Mouse (Mus musculus): ENCODE results near the gene St3gal2. TPM values are rescaled to one million over a fixed set of nuclear protein-coding genes. Genes with fewer than 3 reads are reported as not detected.
"Not testable (repeated sequence)": the region's sequence is repeated elsewhere in the genome, so short reads cannot be mapped to it uniquely, and the experiment has no call there.

St3gal2 gene
- polyA plus RNA-seq, 1 experiment = 4.7 TPM

- TF ChIP-seq POLR2A (IDR thresholded peaks at IDR 0.05; ENCODE audit: control insufficient read depth, low read depth, low read length) = no peak
- TF ChIP-seq CTCF (IDR thresholded peaks at IDR 0.05; ENCODE audit: control insufficient read depth, insufficient read depth, insufficient replicate concordance, low read depth, low read length) = no peak
- Histone ChIP-seq H3K4me1 (ENCODE audit: control insufficient read depth, insufficient read depth, low read length) (peaks cover 7% of the 10 kb centered on the region), H3K4me3 (ENCODE audit: control insufficient read depth, low read depth, low read length) (no peak overlapping the region)
Observed at GRCm38 (mm10) chr8:110921492-110922230, 1.9 kb downstream of the St3gal2 start.

GRCm38 (mm10) chr8:110925691-110926140, 6.0 kb downstream of the St3gal2 start:
- H3K36me3 ChIP-seq (ENCODE audit: control insufficient read depth, insufficient read depth, low read length) = no peaks in the 10 kb centered on the region

More at GRCm38 (mm10) chr8:110921492-110922230, 1.9 kb downstream of the St3gal2 start:
- Histone ChIP-seq H3K27ac (ENCODE audit: control insufficient read depth, insufficient read depth, low read depth, low read length) (no peak overlapping the region), H3K36me3 (ENCODE audit: control insufficient read depth, insufficient read depth, low read length) (no peaks in the 10 kb centered on the region), H3K27me3 (ENCODE audit: control insufficient read depth, insufficient read depth, low read length) (no peaks in the 10 kb centered on the region; the same call in 1 of the 2 replicates)

GRCm38 (mm10) chr8:110926690-110927089, 7.0 kb downstream of the St3gal2 start:
- H3K36me3 ChIP-seq (ENCODE audit: control insufficient read depth, insufficient read depth, low read length) = no peaks in the 10 kb centered on the region
- no peak overlapping the region for H3K4me3 ChIP-seq (ENCODE audit: control insufficient read depth, low read depth, low read length)
- H3K27me3 ChIP-seq (ENCODE audit: control insufficient read depth, insufficient read depth, low read length) = no peaks in the 10 kb centered on the region

More at GRCm38 (mm10) chr8:110925691-110926140, 6.0 kb downstream of the St3gal2 start:
- Histone ChIP-seq H3K27ac (ENCODE audit: control insufficient read depth, insufficient read depth, low read depth, low read length) (no peak overlapping the region), H3K4me1 (ENCODE audit: control insufficient read depth, insufficient read depth, low read length) (peaks cover 5% of the 10 kb centered on the region; the same call in 1 of the 2 replicates), H3K4me3 (ENCODE audit: control insufficient read depth, low read depth, low read length) (no peak overlapping the region), H3K27me3 (ENCODE audit: control insufficient read depth, insufficient read depth, low read length) (no peaks in the 10 kb centered on the region)
- TF ChIP-seq CTCF (IDR thresholded peaks at IDR 0.05; ENCODE audit: control insufficient read depth, insufficient read depth, insufficient replicate concordance, low read depth, low read length) (no peak), POLR2A (IDR thresholded peaks at IDR 0.05; ENCODE audit: control insufficient read depth, low read depth, low read length) (no peak)

GRCm38 (mm10) chr8:110928435-110928834, 8.7 kb downstream of the St3gal2 start:
- Histone ChIP-seq H3K27ac (ENCODE audit: control insufficient read depth, insufficient read depth, low read depth, low read length) (no peak overlapping the region), H3K27me3 (ENCODE audit: control insufficient read depth, insufficient read depth, low read length) (no peaks in the 10 kb centered on the region), H3K4me3 (ENCODE audit: control insufficient read depth, low read depth, low read length) (no peak overlapping the region), H3K4me1 (ENCODE audit: control insufficient read depth, insufficient read depth, low read length) (peaks cover 5% of the 10 kb centered on the region; the same call in 1 of the 2 replicates), H3K36me3 (ENCODE audit: control insufficient read depth, insufficient read depth, low read length) (no peaks in the 10 kb centered on the region)
- TF ChIP-seq POLR2A (IDR thresholded peaks at IDR 0.05; ENCODE audit: control insufficient read depth, low read depth, low read length) = no peak
- no peak for TF ChIP-seq CTCF (IDR thresholded peaks at IDR 0.05; ENCODE audit: control insufficient read depth, insufficient read depth, insufficient replicate concordance, low read depth, low read length)

More at GRCm38 (mm10) chr8:110926690-110927089, 7.0 kb downstream of the St3gal2 start:
- Histone ChIP-seq H3K27ac (ENCODE audit: control insufficient read depth, insufficient read depth, low read depth, low read length) (no peak overlapping the region), H3K4me1 (ENCODE audit: control insufficient read depth, insufficient read depth, low read length) (peaks cover 5% of the 10 kb centered on the region; the same call in 1 of the 2 replicates)
- TF ChIP-seq POLR2A (IDR thresholded peaks at IDR 0.05; ENCODE audit: control insufficient read depth, low read depth, low read length) (no peak), CTCF (IDR thresholded peaks at IDR 0.05; ENCODE audit: control insufficient read depth, insufficient read depth, insufficient replicate concordance, low read depth, low read length) (no peak)

- Histone ChIP-seq H3K27me3 (ENCODE audit: control insufficient read depth, insufficient read depth, low read length) (no peaks in the 10 kb centered on the region), H3K4me3 (ENCODE audit: control insufficient read depth, low read depth, low read length) (no peak overlapping the region), H3K36me3 (ENCODE audit: control insufficient read depth, insufficient read depth, low read length) (no peaks in the 10 kb centered on the region), H3K27ac (ENCODE audit: control insufficient read depth, insufficient read depth, low read depth, low read length) (no peak overlapping the region), H3K4me1 (ENCODE audit: control insufficient read depth, insufficient read depth, low read length) (peaks cover 5% of the 10 kb centered on the region; the same call in 1 of the 2 replicates)
- TF ChIP-seq CTCF (IDR thresholded peaks at IDR 0.05; ENCODE audit: control insufficient read depth, insufficient read depth, insufficient replicate concordance, low read depth, low read length) (no peak), POLR2A (IDR thresholded peaks at IDR 0.05; ENCODE audit: control insufficient read depth, low read depth, low read length) (no peak)
Observed at GRCm38 (mm10) chr8:110929066-110929465, 9.3 kb downstream of the St3gal2 start.

GRCm38 (mm10) chr8:110929672-110930071, 9.9 kb downstream of the St3gal2 start:
- H3K36me3 ChIP-seq (ENCODE audit: control insufficient read depth, insufficient read depth, low read length); H3K4me3 ChIP-seq (ENCODE audit: control insufficient read depth, low read depth, low read length); H3K4me1 ChIP-seq (ENCODE audit: control insufficient read depth, insufficient read depth, low read length); H3K27me3 ChIP-seq (ENCODE audit: control insufficient read depth, insufficient read depth, low read length); H3K27ac ChIP-seq (ENCODE audit: control insufficient read depth, insufficient read depth, low read depth, low read length): not testable (repeated sequence)

GRCm38 (mm10) chr8:110931176-110931939, 11.6 kb downstream of the St3gal2 start:
- no peak for TF ChIP-seq POLR2A (IDR thresholded peaks at IDR 0.05; ENCODE audit: control insufficient read depth, low read depth, low read length)
- TF ChIP-seq CTCF (IDR thresholded peaks at IDR 0.05; ENCODE audit: control insufficient read depth, insufficient read depth, insufficient replicate concordance, low read depth, low read length) = no peak
- Histone ChIP-seq H3K27ac (ENCODE audit: control insufficient read depth, insufficient read depth, low read depth, low read length) (no peak overlapping the region), H3K27me3 (ENCODE audit: control insufficient read depth, insufficient read depth, low read length) (no peaks in the 10 kb centered on the region), H3K4me1 (ENCODE audit: control insufficient read depth, insufficient read depth, low read length) (peaks cover 5% of the 10 kb centered on the region; the same call in 1 of the 2 replicates), H3K36me3 (ENCODE audit: control insufficient read depth, insufficient read depth, low read length) (no peaks in the 10 kb centered on the region), H3K4me3 (ENCODE audit: control insufficient read depth, low read depth, low read length) (no peak overlapping the region)
